Mouse (Mus musculus): ENCODE measurements around the gene Elovl5. TPM values are rescaled to one million over a fixed set of nuclear protein-coding genes. Genes with fewer than 3 reads are reported as not detected.
A peak's percentile ranks its signal among the peaks of the same experiment; 100 is the strongest.
"Not testable (repeated sequence)": the region's sequence is repeated elsewhere in the genome, so short reads cannot be mapped to it uniquely, and the experiment has no call there.

The Elovl5 gene
- polyA plus RNA-seq, 2 experiments from 2014 or later = 173 to 183 TPM

GRCm38 (mm10) chr9:77955964-77956363 lies 38.8 kb downstream of the Elovl5 start:
- ATAC-seq = no peak

- no peak for ATAC-seq
These were observed 41.2 kb downstream of the Elovl5 start for GRCm38 (mm10) chr9:77958327-77958726.

GRCm38 (mm10) chr9:77959759-77960158 lies 42.6 kb downstream of the Elovl5 start:
- ATAC-seq = no peak

DNA sequence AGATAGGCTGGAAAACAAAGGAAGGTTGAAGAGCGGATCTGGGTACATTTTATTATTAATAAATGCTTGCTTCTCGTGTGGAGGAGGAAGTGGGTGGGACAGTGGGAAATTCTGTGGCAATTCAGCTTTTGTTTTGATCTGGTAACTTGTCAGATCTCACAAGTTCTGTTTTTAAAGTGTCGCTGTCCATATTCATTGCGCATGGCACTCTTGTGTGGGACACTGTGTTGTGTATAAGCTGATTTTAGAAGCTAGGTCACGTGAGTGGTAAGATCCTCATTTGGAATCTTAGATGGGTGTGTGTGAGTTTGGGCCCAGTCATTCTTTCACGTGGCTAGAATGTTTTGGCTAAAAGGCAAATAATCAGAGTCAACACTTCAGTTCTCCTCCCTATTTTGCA lies 44.2 kb downstream of the Elovl5 start:
- peak; percentile 40 for ATAC-seq

GRCm38 (mm10) chr9:77964084-77964483 lies 46.9 kb downstream of the Elovl5 start:
- ATAC-seq = no peak

- ATAC-seq = no peak
These were observed 48.1 kb downstream of the Elovl5 start for GRCm38 (mm10) chr9:77965287-77965686.

DNA sequence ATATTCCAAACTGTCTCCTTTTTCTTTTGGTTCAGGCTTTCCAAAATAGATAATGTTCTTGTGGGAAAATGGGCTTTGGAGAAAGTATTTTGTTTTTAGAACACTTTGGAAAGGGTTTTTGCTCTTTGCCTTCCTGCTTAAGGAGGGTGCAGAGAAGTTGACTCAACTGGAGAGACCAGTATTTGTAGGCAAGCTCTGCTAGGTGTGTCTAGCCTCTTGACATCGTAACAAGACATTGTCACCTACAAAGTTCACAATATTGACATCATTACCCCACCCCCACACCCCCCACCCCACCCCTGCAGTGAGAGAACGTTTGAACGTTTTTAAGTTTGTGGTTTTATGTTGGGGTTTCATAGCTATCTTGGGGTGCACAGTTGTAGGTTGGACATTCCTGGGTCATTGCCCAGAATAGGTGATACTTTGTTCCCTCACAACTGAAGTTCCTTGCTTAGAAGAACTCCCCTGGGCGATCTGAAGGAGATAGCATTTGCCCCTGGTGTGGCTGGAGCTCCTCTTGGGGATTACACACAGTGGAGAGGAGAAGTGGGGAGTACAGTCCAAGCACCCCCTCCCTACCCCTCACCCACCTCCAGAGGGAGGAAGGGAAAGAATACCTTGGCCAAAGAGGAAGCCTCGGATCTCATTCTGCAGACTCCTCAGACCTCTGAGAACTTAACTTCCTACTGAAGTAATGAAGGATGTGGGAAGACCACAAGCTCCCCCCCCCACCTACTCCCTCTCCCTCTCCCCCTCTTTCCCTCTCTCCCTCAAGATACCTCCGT lies 48.8 kb downstream of the Elovl5 start:
- no peak for ATAC-seq

DNA sequence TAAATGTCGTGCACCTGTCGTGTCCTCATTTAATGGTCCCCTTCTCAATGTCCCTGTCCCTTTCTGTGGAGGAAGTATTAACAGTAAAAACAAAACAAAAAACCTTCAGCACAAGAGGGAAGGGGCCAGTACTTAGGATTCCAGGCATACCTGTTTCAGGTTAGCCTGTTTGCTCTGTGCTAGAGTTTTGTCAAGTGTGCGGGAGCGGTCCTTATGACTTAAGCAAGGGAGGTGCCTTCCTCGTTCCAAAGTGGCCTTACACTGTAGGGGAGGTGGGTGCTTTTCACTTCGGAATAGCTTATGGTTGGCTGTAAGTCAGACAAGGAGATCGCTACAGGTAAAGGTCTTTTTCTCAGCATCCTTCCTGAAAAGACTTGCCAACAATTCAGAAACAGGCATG lies 49.7 kb downstream of the Elovl5 start:
- ATAC-seq = no peak

GRCm38 (mm10) chr9:77967584-77968163 lies 50.5 kb downstream of the Elovl5 start:
- no peak for ATAC-seq

- ATAC-seq = no peak
These were observed 52.2 kb downstream of the Elovl5 start for GRCm38 (mm10) chr9:77969192-77969953.

DNA sequence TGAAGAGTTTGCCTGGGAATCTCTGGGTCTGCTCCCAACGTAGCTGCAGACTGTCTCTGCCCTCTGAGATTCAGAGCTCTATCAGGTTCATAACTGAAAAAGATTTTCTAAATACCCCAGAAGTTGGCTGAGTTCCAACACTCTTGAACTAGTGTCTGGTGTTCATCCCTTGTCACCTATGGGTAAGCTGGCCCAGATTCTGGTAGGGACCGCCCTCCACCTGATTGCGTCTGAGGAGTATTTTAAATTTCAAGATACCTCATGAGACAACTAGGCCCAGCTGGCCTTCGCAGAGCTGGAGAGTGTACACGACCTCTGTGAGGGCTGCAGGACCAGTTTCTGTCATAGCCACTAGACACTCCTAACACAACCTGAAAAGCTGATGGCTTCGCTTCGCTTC lies 61.8 kb downstream of the Elovl5 start:
- no peak for ATAC-seq

DNA sequence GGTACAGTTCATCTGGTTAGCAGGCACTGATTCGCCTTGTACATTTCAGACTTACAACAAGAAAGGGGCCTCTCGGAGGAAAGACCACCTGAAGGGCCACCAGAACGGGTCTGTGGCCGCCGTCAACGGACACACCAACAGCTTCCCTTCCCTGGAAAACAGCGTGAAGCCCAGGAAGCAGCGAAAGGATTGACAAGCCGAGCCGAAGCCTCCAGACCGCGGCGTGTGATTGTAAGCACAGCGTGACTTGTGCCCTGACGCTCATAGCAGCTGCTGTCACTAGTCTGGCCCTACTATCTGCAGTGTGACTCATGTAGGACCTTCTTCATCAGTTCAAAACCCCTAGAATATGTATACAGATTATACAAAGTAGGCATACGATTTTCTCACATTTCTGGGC lies 65.5 kb downstream of the Elovl5 start:
- ATAC-seq = no peak

- no peak for ATAC-seq
These were observed 66.4 kb downstream of the Elovl5 start for GRCm38 (mm10) chr9:77983521-77983920.

- no peak for ATAC-seq
These were observed 69.1 kb downstream of the Elovl5 start for GRCm38 (mm10) chr9:77986153-77986795.

- no peak for ATAC-seq
These were observed 72.5 kb downstream of the Elovl5 start for GRCm38 (mm10) chr9:77989626-77990025.

GRCm38 (mm10) chr9:77990278-77990677 lies 73.1 kb downstream of the Elovl5 start:
- no peak for ATAC-seq

GRCm38 (mm10) chr9:77991650-77992049 lies 74.5 kb downstream of the Elovl5 start:
- ATAC-seq = no peak

DNA sequence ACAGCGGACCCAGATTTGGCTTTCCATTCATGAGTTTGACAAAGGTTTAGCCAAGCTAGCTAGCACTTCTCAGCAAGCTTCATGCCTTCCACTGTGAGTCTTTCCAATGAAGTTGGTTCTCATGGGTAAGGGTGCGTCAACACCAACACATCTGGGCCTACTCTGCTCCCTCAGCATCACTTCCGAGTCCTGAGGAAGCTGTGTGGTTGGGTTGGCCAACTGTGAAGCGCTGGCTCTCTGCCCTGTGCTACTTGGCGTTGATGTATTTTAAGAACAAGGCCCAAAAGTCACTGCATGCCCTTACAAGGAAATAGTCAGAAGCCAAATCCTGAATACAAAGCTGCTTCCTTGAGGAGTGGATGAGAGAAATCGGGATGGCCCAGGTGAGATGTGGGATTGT lies 75.1 kb downstream of the Elovl5 start:
- ATAC-seq = no peak

DNA sequence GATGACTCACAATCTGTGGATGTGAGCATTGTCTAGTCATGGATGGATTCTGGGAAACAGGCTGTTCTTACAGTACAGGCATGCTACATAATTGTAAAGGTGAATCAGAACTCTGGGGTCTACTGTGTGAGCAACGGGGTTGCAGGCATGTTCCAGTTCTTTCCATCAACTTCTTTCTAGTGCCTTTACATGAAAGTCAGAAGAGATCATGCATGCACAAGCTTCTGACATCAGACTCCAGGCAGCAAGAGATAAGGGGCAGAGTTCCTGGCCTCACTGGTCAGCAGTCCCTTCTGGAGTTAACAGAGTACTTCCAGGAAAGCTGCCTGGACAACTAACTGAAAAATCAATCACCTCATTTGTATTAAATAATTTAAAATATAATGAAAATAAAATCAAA lies 75.9 kb downstream of the Elovl5 start:
- no peak for ATAC-seq

DNA sequence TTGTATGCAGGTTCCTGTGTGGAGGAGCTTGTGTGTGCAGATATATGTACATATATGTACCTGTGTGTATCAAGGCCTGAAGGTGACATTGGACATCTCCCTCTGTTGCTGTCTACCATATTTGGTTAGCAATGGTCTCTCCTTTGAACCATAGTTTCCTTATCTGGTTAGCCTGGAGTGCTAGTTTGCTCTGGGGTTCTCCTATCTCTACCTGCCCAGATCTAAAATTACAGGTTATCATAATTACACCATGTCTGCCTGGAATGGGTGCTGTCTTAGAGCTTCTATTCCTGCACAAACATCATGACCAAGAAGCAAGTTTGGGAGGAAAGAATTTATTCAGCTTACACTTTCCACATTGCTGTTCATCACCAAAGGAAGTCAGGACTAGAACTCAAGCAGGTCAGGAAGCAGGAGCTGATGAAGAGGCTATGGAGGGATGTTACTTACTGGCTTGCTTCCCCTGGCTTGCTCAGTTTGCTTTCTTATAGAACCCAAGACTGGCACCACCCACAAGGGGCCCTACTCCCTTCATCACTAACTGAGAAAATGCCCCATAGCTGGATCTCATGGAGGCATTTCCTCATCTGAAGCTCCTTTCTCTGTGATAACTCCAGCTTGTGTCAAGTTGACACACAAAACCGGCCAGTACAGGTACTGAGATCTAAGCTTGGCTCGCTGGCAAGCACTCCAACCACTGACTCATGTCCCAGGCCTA lies 76.5 kb downstream of the Elovl5 start:
- not testable (repeated sequence) for ATAC-seq

DNA sequence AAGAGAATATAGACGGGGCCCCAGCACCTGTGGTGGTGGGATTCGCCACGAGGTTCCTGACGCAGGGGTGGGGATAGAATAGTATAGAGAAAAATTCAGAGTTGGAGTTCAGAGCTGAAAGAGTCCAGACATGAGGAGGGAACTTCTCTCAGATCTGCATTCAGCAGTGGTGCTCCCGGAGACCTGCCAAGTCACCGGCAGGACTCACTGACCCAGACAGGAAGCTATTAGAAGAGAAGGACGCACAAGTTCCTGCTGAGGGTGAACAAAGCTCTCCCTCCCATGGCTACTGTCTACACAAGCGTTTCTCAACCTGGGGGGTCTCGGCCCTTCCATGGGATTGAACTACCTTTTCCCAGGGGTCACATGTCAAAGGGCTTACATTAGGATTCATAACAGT lies 78.1 kb downstream of the Elovl5 start:
- no peak for ATAC-seq

All from CD4-positive, CD25-positive, alpha-beta regulatory T cell, adult 4 months (primary cell).